Mouse (Mus musculus): ENCODE data around the gene Memo1. TPM values are rescaled to one million over a fixed set of nuclear protein-coding genes. Genes with fewer than 3 reads are reported as not detected.
"Not testable (repeated sequence)": the region's sequence is repeated elsewhere in the genome, so short reads cannot be mapped to it uniquely, and the experiment has no call there.

The Memo1 gene
- total RNA-seq, 2 experiments from 2014 or later = 62.2 to 65.7 TPM

DNA sequence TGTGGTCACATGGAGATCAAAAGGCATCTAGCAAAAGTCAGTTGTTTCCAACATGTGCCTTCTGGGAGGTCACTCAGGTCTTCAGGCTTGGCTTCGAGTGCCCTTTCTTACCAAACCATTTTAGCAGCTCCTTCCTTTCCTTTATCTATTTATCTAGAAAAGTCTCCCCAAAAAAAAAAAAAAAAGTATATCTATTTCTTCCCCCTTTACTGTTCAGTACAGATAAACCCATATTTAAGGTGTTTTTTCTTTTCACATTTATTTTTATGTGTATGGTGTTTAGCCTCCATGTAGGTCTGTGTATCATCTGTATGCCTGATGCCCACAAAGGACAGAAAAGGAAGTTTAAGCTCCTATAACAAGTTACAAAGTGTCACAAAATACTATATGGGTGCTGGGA is 110.6 kb downstream of the Memo1 start:
- intact Hi-C loops (cut with DNase I) = no loop called here

GRCm38 (mm10) chr17:74180889-74181288 is 114.4 kb downstream of the Memo1 start:
- intact Hi-C loops (cut with DNase I) = no loop called here
- DNase-seq (ENCODE audit: extremely low spot score in 1 of 2, low spot score in 2 of 2) = no peak

More for the DNA sequence above, 110.6 kb downstream of the Memo1 start:
- no peak for DNase-seq (ENCODE audit: extremely low spot score in 1 of 2, low spot score in 2 of 2)

- DNase-seq (ENCODE audit: extremely low spot score in 1 of 2, low spot score in 2 of 2); intact Hi-C loops (cut with DNase I): not testable (repeated sequence)
Observed at GRCm38 (mm10) chr17:74179640-74180039, 115.7 kb downstream of the Memo1 start.

GRCm38 (mm10) chr17:74173726-74174125 is 121.6 kb downstream of the Memo1 start:
- intact Hi-C loops (cut with DNase I) = no loop called here
- no peak for DNase-seq (ENCODE audit: extremely low spot score in 1 of 2, low spot score in 2 of 2)

- intact Hi-C loops (cut with DNase I) = no loop called here
Observed at GRCm38 (mm10) chr17:74172834-74173233, 122.5 kb downstream of the Memo1 start.

DNA sequence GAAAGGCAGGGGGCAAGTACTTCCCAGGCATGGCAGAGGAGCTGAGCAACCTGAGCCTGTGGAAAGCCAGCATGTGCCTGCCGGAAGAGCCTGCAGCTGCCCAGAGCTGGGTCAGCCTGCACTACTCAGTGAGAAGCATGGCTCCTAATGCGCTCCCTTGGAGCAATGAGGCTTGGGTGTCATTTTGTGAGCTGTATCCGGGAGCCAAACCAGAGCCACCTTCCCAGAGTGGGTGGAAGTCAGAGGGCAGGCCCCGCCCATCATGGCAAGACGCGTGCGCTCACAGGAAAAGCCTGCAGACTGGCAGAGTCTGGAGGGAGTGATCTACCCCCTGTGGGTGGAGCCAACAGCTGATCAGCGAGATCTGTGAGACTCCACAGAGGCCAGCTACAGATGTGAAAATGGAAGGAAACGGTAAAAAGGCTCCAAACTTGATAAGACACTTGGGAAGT is 135.9 kb downstream of the Memo1 start:
- DNase-seq (ENCODE audit: extremely low spot score in 1 of 2, low spot score in 2 of 2) = peak in 1 of 2 experiments; percentile 67
- intact Hi-C loops (cut with DNase I) = no loop called here

More at GRCm38 (mm10) chr17:74172834-74173233, 122.5 kb downstream of the Memo1 start:
- no peak for DNase-seq (ENCODE audit: extremely low spot score in 1 of 2, low spot score in 2 of 2)

DNA sequence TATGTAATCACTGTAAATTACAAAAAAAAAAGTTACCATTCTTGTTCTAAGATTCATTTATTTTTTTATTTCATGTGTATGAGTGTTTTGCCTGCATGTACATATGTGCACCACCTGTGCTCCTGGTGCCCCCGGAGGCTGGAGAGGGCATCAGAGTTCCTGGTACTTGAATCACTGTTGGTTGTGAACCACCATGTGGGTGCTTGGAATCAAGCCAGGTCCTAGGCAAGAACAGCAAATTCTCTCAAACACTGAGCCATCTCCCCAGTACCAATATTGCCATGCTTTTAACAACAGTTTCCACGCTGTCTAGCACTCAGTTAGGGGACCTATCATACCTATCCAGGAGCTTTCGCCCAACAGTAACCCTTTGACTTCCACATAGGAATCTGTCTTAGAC is 137.2 kb downstream of the Memo1 start:
- intact Hi-C loops (cut with DNase I) = no loop called here
- no peak for DNase-seq (ENCODE audit: extremely low spot score in 1 of 2, low spot score in 2 of 2)

Other genes starting within 250 kb of the Memo1 start
- gene Srd5a2, start 247.6 kb downstream of the Memo1 start, total RNA-seq (2021) = under 1 TPM in 1 of 2 experiments, not detected in 1; 0.28 TPM
- 10 to 100 TPM; 63.8 to 68.2 TPM for gene Dpy30, start 28.4 kb upstream of the Memo1 start, total RNA-seq (2021)
- gene Spast, start 43.5 kb upstream of the Memo1 start, total RNA-seq (2021) = 10 to 100 TPM; 73.4 to 78.8 TPM
- gene Slc30a6, start 100.1 kb upstream of the Memo1 start, total RNA-seq (2021) = 10 to 100 TPM; 17.4 to 17.5 TPM
- gene Nlrc4, start 163.6 kb upstream of the Memo1 start, total RNA-seq (2021) = under 1 TPM; 0.11 to 0.28 TPM
- gene Yipf4, start 194.0 kb upstream of the Memo1 start, total RNA-seq (2021) = 10 to 100 TPM; 68.9 to 73.5 TPM
- 100 to 1,000 TPM; 155 to 161 TPM for gene Birc6, start 232.8 kb upstream of the Memo1 start, total RNA-seq (2021)

All from left cerebral cortex, postnatal 10 days (tissue).